Mouse (Mus musculus) limb, embryonic 12.5 days (tissue): ENCODE measurements around the gene Acta2. TPM values are rescaled to one million over a fixed set of nuclear protein-coding genes. Genes with fewer than 3 reads are reported as not detected.

Experiments
- polyA plus RNA-seq: library from polyadenylated mRNA; unstranded; fragments of >200 nt; fragmentation: Nextera tagmentation; extraction: Ambion mirVana; gene quantifications from 2 replicates; pipeline ENCODE4 v1.2.1, GENCODE M21; 2016

Gene Acta2
- polyA plus RNA-seq, 1 experiment from 2014 or later = 120 TPM

Other genes with a start within 250 kb of the Acta2 start
- not detected in 2 replicates for gene Lipk, start 247.3 kb downstream of the Acta2 start, polyA plus RNA-seq
- not detected in 2 replicates for gene Lipn, start 188.2 kb downstream of the Acta2 start, polyA plus RNA-seq
- gene Lipm, start 154.7 kb downstream of the Acta2 start, polyA plus RNA-seq = 0.12 and 0.23 TPM in 2 replicates
- 0.26 TPM in 1 of 2 replicates, not detected in the other for gene Ankrd22, start 89.5 kb downstream of the Acta2 start, polyA plus RNA-seq
- 10.8 and 11.3 TPM in 2 replicates for gene Stambpl1, start 63.4 kb downstream of the Acta2 start, polyA plus RNA-seq
- 1.1 and 1.4 TPM in 2 replicates for gene Fas, start 35.1 kb upstream of the Acta2 start, polyA plus RNA-seq
- 5.4 and 9.6 TPM in 2 replicates for gene Ch25h, start 219.6 kb upstream of the Acta2 start, polyA plus RNA-seq